Mouse (Mus musculus) lung, embryonic 15.5 days (tissue): ENCODE data around the gene Sorl1. TPM values are rescaled to one million over a fixed set of nuclear protein-coding genes. Genes with fewer than 3 reads are reported as not detected.

Source experiments
- ATAC-seq: fragments of 200-750 bp; cut with Nextera tagmentation; 2 replicates; pipeline ENCODE4 v1.8.0; 2017; ENCODE audit warnings: moderate number of reproducible peaks, borderline replicate concordance; ENCODE audit not compliant: low FRiP score, low TSS enrichment; ENCODE audit errors: extremely low read depth
- H3K27ac ChIP-seq: fragments of 300-500 bp; sonication (generic); 2 replicates; pipeline ENCODE4 v1.5.1; 2015; ENCODE audit warnings: moderate library complexity, mild to moderate bottlenecking, inconsistent platforms
- H3K27me3 ChIP-seq: fragments of 300-500 bp; sonication (generic); 2 replicates; pipeline ENCODE4 v1.6.1; 2015; ENCODE audit warnings: inconsistent platforms
- H3K36me3 ChIP-seq: fragments of 300-500 bp; sonication (generic); 2 replicates; pipeline ENCODE4 v1.6.1; 2015; ENCODE audit warnings: inconsistent platforms
- H3K4me1 ChIP-seq: fragments of 300-500 bp; sonication (generic); 2 replicates; pipeline ENCODE4 v1.6.1; 2015; ENCODE audit warnings: inconsistent platforms
- H3K4me2 ChIP-seq: fragments of 300-500 bp; sonication (generic); 2 replicates; pipeline ENCODE4 v1.6.1; 2015; ENCODE audit warnings: inconsistent platforms, mild to moderate bottlenecking, moderate library complexity
- H3K4me3 ChIP-seq: fragments of 300-500 bp; sonication (generic); 2 replicates; pipeline ENCODE4 v1.5.1; 2015; ENCODE audit warnings: mild to moderate bottlenecking, inconsistent platforms
- H3K9ac ChIP-seq: fragments of 300-500 bp; sonication (generic); 2 replicates; pipeline ENCODE4 v1.6.1; 2015; ENCODE audit warnings: inconsistent platforms
- H3K9me3 ChIP-seq: fragments of 300-500 bp; sonication (generic); 2 replicates; pipeline ENCODE4 v1.6.1; 2016; ENCODE audit warnings: inconsistent platforms
- WGBS: fragments of 180-500 bp; shearing (Covaris S2); methylation state at CpG from one replicate; pipeline ENCODE4 v1.1.7; 2015; 5-methylcytosine and 5-hydroxymethylcytosine counted together
- polyA plus RNA-seq: library from polyadenylated mRNA; unstranded; fragments of >200 nt; fragmentation: Nextera tagmentation; extraction: Ambion mirVana; gene quantifications from 2 replicates; pipeline ENCODE4 v1.2.1, GENCODE M21; 2015

Gene Sorl1
- polyA plus RNA-seq, 1 experiment from 2014 or later: 14.9 TPM

DNA sequence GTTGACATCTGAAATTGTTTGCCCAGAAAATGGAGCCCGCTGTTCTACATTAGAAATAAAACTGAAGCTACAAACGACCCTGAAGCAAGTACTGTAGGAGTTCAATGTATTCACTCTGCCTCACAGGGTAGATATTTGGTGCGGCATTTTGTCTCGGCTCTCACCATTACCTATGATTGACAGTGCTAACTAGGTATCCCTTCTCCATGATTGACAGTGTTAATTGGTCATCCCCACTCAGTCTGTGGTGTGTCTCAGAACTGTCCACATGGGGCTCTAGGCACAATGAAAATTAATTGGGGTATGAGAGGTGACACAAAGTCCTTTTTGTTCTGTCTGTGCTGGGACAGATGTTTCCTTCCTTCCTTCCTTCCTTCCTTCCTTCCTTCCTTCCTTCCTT, 23.9 kb upstream of the Sorl1 start:
- no peak overlapping the region for H3K4me3 ChIP-seq
- H3K36me3 ChIP-seq: no peaks in the 10 kb centered on the region
- H3K9ac ChIP-seq: no peak overlapping the region
- ATAC-seq: no peak
- no peak overlapping the region for H3K27ac ChIP-seq
- no peak overlapping the region for H3K4me2 ChIP-seq
- no peaks in the 10 kb centered on the region for H3K27me3 ChIP-seq
- H3K9me3 ChIP-seq: no peaks in the 10 kb centered on the region
- 79% methylated on average over 4 of the region's 4 CpGs for WGBS
- no peaks in the 10 kb centered on the region for H3K4me1 ChIP-seq

DNA sequence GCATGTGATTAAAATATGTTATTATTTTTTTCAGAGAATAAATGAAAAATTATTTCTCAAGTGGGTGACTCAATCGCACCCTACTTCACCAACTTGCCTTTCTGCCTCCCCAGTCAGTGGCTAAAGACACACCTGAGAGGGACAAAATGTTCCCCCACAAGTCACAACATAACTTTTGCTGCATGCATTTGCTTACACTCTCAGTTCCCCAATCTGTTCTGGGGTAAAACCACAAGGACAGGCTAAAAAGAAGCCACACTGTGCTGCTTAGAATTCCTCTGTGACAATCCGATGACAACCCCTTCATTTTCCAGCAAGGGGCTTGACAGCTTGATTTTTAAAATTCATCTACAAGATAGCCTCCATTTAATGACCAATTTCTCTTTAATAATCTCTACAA, 22.4 kb upstream of the Sorl1 start:
- H3K36me3 ChIP-seq: no peaks in the 10 kb centered on the region
- H3K9ac ChIP-seq: no peak overlapping the region
- H3K9me3 ChIP-seq: no peaks in the 10 kb centered on the region
- H3K4me1 ChIP-seq: no peaks in the 10 kb centered on the region
- ATAC-seq: no peak
- no peaks in the 10 kb centered on the region for H3K27me3 ChIP-seq
- H3K4me3 ChIP-seq: no peak overlapping the region
- no peak overlapping the region for H3K27ac ChIP-seq
- 80% methylated on average over 2 of the region's 2 CpGs for WGBS
- H3K4me2 ChIP-seq: no peak overlapping the region

DNA sequence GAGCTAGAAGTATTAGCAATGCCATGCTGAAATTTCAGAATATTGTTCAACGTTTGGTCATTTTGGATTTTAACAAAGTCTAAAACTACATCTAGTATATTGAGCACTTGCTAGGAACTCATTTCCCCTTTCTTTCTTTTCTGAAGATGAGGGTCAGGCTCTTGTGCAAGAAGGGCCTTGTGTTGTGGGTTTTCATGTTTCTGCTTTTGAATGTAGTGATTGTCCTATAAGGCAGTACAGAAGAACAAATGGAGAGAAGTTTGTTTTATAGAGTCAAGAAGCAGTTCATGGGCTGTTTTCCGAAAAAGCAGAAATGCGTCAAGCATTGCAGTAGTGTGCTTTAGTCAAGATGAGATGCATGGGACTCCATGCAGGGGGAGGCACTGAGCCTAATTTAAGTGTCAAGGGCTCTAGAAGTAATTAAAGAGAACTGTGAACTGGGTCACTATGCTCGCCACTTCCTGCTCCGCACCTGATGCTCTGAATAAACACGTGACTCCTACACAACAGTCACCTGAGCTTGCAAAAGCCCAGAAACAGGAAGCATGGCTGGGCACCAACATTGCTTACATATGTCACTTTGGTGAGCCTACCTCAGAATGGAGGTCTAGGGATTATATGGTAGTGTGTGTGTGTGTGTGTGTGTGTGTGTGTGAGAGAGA, 17.6 kb upstream of the Sorl1 start:
- ATAC-seq: no peak
- Histone ChIP-seq H3K27me3 (no peaks in the 10 kb centered on the region), H3K27ac (no peak overlapping the region), H3K36me3 (no peaks in the 10 kb centered on the region), H3K4me2 (no peak overlapping the region), H3K9me3 (no peaks in the 10 kb centered on the region), H3K4me3 (no peak overlapping the region), H3K4me1 (no peaks in the 10 kb centered on the region), H3K9ac (no peak overlapping the region)
- 75% methylated on average over 6 of the region's 6 CpGs for WGBS

DNA sequence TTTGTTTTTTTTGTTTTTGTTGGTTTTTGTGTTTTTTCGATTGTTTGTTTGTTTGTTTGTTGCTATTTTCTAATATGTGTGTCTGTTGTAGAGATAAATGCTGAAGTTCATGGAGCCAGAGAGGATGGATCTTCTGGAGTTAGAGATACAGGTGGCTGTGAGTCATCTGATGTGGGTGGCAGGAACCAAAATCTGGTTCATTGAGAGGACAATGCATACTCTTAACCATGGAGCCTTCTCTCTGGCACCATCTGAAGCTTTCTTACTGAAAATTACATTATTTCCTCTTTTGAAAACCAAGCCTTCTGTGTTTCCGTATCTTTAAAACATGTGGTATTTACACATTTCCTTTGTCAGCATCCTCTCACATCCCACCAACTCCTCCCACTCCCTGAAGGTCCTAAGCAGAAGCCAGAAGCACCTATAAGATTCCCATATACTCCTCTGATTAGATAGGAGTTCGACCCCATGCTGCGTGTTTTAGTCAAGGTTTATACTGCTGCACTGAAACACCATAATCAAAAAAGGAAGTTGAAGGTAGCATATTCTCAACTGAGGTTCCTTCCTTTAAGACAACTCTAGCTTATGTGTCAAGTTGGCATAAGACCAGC, 14.3 kb upstream of the Sorl1 start:
- H3K36me3 ChIP-seq: no peaks in the 10 kb centered on the region
- no peaks in the 10 kb centered on the region for H3K4me1 ChIP-seq
- H3K9ac ChIP-seq: no peak overlapping the region
- H3K4me2 ChIP-seq: no peak overlapping the region
- no peak for ATAC-seq
- no peak overlapping the region for H3K27ac ChIP-seq
- no peaks in the 10 kb centered on the region for H3K27me3 ChIP-seq
- WGBS: 78% methylated on average over 4 of the region's 4 CpGs
- H3K4me3 ChIP-seq: no peak overlapping the region
- no peaks in the 10 kb centered on the region for H3K9me3 ChIP-seq

DNA sequence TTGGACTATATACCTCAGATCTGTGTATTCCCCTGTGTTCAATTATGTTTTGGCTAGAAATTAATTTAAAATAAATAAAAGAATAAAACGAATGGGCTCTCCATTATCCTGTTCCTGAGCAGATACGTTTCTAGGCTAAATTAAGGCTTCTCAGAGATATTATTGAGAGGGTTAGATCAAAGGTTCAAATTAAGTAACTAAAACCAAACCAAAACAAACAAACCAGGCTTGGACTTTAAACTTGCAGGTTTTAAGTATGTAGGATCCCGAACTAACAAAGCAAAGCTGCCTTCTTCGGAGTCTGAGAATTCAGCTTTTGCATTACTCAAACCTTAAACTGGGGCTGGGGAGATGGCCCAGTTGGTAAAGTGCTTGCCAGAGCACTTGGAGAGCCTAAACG, 13.5 kb upstream of the Sorl1 start:
- no peak for ATAC-seq
- no peak overlapping the region for H3K4me3 ChIP-seq
- WGBS: 50% methylated on average over 5 of the region's 5 CpGs
- H3K9ac ChIP-seq: no peak overlapping the region
- H3K27me3 ChIP-seq: no peaks in the 10 kb centered on the region
- no peak overlapping the region for H3K4me2 ChIP-seq
- H3K9me3 ChIP-seq: no peaks in the 10 kb centered on the region
- H3K36me3 ChIP-seq: no peaks in the 10 kb centered on the region
- no peaks in the 10 kb centered on the region for H3K4me1 ChIP-seq
- no peak overlapping the region for H3K27ac ChIP-seq

DNA sequence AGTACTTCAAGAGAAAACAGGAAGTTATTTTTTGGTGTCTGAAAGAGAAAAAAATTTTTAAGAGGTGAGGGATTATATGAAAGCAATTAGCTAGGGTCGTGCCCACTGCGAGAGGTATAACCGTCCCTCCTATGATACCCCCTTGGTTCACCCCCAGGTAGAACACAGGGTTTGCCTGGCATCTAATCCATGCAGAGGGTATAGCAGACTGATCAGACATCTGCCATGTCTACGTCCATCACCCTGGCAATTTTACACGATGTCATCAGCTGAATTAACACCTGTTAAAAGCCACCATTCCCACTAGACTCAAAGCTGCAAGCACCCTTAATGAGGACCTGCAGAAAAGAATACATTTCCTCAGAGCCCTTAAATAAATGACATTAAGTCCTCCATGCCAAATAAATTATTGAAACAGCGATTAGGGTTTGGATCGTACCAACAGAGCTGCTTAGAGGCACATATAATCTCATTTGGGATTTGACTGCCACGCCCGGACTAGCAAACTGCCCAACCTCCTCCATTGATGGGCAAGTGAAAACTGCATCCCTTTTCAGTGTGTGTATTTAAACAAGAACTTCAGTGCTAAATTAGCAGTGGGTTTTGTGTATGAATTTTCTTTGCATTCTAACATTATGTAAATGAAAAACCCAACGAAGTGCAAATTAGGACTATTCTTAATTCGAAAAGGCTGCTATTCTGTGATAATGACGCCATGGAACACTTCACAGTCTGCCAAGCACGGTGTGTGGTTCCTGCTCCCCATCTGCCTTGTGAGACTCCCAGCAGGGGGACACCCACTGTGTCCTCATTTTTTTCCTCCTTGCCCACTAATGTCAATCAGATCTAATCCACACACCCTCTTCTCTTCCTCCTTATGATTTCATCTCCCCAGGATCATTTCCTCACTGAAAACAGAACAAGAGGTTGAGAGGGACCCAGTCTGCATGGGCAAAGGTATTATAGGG, 7.0 kb upstream of the Sorl1 start:
- Histone ChIP-seq H3K4me1 (no peaks in the 10 kb centered on the region), H3K27ac (no peak overlapping the region), H3K4me3 (no peak overlapping the region), H3K9me3 (no peaks in the 10 kb centered on the region), H3K4me2 (no peak overlapping the region), H3K27me3 (no peaks in the 10 kb centered on the region), H3K9ac (no peak overlapping the region), H3K36me3 (no peaks in the 10 kb centered on the region)
- no peak for ATAC-seq
- WGBS: 78% methylated on average over 13 of the region's 13 CpGs

DNA sequence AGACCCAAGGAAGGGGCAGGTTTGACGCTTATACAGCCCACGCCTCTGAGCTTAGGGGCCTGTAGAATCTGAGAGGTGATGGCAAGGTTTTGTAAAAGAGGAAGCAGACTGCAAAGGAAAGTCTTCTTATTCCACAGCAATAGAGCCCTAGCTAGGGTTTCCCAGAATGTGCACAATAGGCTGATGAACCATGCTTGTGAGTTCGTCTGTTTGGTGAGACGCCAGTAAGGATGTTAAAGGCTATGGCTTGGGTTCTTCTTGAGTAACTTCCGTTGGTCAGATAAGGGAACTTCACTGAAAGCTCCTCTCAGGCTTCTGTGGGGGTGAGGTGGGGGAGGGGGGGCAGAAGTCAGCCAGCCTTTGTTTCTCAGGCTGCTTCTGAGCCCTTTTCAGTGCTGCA, 3.9 kb upstream of the Sorl1 start:
- Histone ChIP-seq H3K27me3 (peaks cover 8% of the 10 kb centered on the region; the same call in 1 of the 2 replicates), H3K4me2 (no peak overlapping the region), H3K4me1 (0 out of 2 replicates have a peak, but pooled peaks cover 8% of the 10 kb centered on the region), H3K9ac (no peak overlapping the region), H3K27ac (no peak overlapping the region), H3K9me3 (no peaks in the 10 kb centered on the region), H3K36me3 (no peaks in the 10 kb centered on the region), H3K4me3 (no peak overlapping the region)
- no peak for ATAC-seq
- WGBS: 74% methylated on average over 5 of the region's 5 CpGs

DNA sequence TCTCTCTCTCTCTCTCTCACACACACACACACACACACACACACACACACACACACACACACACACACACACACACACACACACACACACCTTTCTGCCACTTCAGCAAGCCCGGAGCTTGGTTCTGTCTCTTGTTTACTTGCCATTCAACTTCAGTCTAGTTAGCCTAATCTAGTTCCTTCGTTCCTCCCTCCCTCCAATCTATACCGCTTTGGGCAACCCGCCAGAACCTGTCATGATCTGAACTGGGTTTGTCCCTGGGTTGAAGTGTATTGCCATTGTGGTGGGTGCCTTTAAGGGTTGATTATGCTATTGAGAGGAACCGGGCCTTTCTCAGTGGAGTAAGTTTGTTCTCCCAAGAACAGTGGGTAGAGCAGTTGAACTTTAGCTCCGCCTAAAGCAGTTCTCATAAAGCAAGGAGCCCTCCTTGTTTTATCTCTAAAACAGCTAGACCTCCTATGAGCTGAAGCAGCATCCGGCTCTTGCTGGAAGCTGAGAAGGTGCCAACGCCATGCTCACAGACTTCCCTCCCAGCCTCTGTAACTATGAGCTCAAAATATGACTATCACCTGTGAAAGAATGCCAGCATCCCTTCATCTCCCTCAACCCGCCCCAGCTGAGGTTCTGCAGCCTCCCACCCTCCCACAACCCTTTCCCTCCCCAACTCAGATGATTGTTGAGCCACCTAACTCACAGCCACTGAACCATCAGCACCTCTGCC, 1.3 kb upstream of the Sorl1 start:
- Histone ChIP-seq H3K4me1 (peaks cover 23% of the 10 kb centered on the region), H3K9ac (no peak overlapping the region), H3K27me3 (peaks cover 12% of the 10 kb centered on the region; the same call in 1 of the 2 replicates), H3K27ac (no peak overlapping the region), H3K4me2 (no peak overlapping the region), H3K4me3 (no peak overlapping the region), H3K9me3 (no peaks in the 10 kb centered on the region), H3K36me3 (no peaks in the 10 kb centered on the region)
- WGBS: 55% methylated on average over 9 of the region's 9 CpGs
- ATAC-seq: no peak

DNA sequence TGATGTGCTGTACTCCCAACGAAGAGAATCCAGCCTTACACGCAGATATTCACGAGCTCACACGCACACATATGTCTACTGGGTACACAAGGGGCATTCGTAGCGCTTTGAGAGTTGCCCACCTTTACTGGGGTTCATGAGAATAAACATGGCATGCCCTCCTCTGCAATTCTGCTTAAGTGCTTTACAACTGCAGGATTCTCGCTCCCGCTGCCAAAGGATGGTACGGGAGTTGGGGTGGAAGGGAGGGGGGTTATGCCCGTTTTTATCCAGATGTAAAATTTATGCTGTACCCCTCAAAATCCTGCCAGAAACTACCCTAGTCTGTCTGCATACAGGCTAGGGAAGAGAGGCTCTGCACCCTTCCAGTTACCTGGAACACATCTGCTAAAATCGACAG, 893 bp downstream of the Sorl1 start:
- Histone ChIP-seq H3K4me2 (peak overlapping the region; percentile 86), H3K9me3 (no peaks in the 10 kb centered on the region), H3K27me3 (peaks cover 12% of the 10 kb centered on the region; the same call in 1 of the 2 replicates), H3K9ac (peak overlapping the region; percentile 68), H3K4me1 (peaks cover 23% of the 10 kb centered on the region), H3K36me3 (no peaks in the 10 kb centered on the region), H3K4me3 (peak overlapping the region; percentile 61), H3K27ac (peak overlapping the region; percentile 67; the same call in 1 of the 2 replicates)
- 14% methylated on average over 11 of the region's 11 CpGs for WGBS
- no peak for ATAC-seq

DNA sequence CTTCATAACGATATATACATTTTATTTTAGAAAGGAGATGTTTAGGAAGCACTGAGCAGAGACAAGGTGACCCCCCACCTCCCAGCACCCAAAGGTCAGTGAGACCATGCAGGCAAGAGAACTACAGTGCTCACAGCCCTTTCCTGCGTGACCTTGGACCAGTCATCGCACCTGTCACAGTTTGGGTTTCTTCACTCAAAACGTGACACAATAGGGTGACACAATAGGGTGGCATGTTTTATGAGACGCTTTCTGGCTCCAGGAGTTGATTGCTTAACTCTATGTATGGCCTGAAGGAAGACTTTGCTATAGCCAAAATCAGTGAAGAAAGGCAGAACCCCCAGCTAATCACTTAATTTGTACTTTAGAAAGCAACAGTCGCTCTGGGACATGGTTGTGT, 1.7 kb downstream of the Sorl1 start:
- H3K27ac ChIP-seq: no peak overlapping the region
- ATAC-seq: no peak
- H3K4me1 ChIP-seq: peaks cover 23% of the 10 kb centered on the region
- no peaks in the 10 kb centered on the region for H3K36me3 ChIP-seq
- 69% methylated on average over 6 of the region's 6 CpGs for WGBS
- peak overlapping the region; percentile 86 for H3K4me2 ChIP-seq
- no peaks in the 10 kb centered on the region for H3K9me3 ChIP-seq
- no peak overlapping the region for H3K9ac ChIP-seq
- peaks cover 12% of the 10 kb centered on the region; the same call in 1 of the 2 replicates for H3K27me3 ChIP-seq
- peak overlapping the region; percentile 61; the same call in 1 of the 2 replicates for H3K4me3 ChIP-seq

DNA sequence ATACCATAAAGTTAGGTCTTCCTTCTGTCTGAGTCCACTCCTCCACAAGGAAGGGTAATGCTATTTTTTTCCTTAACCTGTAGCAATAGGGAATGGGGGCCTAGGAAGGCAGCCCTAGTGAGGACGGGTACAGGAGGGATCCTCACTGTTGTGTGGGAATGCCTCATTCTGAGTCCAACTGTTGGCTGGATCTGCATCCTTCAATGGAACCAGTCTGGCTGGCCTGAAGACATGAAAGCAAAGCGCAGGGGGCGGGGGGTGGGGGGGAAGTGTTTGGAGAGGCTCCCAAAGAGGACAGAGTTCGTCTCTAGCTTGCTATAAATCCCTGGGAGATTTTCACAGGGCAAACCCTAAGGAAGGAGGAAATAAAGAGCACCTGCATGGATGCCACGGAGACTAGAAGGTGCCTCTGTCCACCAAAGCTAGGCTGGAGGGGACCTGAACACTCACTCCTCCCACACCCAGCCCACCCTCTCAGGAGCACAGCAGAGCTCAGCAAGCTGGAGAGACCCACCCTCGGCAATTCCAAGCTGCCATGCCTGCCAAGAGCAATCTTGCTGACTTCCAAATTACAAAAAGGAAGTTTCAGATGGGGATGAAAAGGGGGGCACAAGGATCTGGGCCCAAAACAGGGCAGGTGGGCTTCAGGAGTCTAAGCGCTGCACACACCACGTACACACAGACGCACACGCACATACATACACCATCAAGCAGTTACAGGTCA, 2.3 kb downstream of the Sorl1 start:
- H3K9me3 ChIP-seq: no peaks in the 10 kb centered on the region
- H3K27ac ChIP-seq: no peak overlapping the region
- no peak overlapping the region for H3K9ac ChIP-seq
- H3K27me3 ChIP-seq: peaks cover 12% of the 10 kb centered on the region; the same call in 1 of the 2 replicates
- H3K4me2 ChIP-seq: peak overlapping the region; percentile 86; the same call in 1 of the 2 replicates
- ATAC-seq: no peak
- 55% methylated on average over 10 of the region's 10 CpGs for WGBS
- H3K4me3 ChIP-seq: peak overlapping the region; percentile 61; the same call in 1 of the 2 replicates
- no peaks in the 10 kb centered on the region for H3K36me3 ChIP-seq
- H3K4me1 ChIP-seq: peaks cover 27% of the 10 kb centered on the region
